Mouse (Mus musculus): Measurements from ENCODE around the gene Cinp.

DNA sequence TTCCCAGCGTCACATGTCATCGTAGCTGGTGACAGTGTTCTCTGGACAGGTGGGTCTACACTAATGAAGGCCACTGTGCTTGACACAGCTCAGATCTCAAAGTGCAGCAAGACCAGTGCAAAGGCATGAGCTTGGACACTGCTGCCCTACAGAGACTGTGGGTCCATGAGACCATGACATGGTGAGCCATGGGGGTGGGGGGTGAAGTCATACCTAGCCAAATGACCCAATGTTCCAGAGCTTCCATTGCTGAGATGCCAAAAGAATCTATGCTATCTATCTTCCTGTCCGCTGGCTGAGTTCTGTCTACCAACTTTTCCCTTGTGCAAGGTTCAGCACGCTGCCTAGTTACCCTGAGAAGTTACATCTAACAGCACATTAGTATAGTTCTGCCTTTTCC, 60.0 kb downstream of the Cinp start:
- TF ChIP-seq CTCF (IDR thresholded peaks at IDR 0.05; ENCODE audit: low read depth), result no peak
- TF ChIP-seq EP300 (IDR thresholded peaks at IDR 0.05; ENCODE audit: low read depth), result no peak
